Mouse (Mus musculus): ENCODE results near the gene Topors.

Topors gene

DNA sequence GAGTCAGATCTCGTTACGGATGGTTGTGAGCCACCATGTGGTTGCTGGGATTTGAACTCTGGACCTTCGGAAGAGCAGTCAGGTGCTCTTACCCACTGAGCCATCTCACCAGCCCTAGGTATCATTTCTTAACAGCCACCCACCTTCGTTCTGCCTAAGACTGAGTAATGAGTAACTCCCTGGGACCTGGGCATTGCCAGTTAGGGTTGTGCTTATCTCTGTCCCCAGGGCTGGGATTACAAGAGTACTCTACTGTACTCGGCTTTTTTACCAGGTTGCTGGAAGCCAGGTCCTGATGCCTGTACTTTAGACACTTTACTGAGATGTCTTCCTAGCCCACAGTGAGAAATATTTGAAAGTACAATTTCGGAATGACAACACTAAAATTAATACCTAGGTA is 57.5 kb downstream of the Topors start:
- no peak for DNase-seq (ENCODE audit: extremely low spot score, low read depth, low spot score)

All from hindlimb bud, embryonic 11.5 days (tissue).